Mouse (Mus musculus): ENCODE measurements around the gene Mab21l2.

DNA sequence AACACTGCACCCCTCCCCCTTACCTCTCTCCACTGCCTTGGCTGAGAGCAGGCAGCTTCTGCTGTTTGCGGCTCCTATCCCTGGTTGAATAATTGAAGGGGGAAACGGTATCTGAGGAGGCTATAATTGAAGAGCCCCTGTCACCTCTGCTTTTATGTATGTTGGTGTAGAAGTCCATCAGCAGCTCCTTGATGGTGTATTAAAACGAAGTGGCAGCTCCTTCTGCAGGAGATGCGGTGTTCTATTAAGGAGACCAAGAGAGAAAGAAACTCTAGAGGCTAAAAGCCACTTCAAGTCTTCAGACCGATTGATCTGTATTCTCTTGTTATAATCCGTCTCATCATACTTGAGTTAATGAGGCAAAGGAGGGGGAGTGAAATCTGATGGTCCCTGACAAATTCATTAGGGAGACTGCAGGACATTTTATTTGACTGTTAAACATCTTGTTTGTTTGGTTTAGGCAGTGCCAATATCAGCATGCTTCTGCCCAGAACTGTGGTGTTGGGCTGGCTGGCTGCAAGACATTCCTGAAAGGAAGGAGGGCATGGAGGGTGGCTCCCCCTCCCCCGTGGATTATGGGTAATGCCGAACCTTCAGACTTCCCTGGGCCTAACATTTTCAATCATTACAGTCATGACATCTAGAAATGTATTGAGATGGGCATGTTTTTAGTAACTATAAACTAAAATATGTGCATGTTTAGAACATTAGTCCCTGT is 2.7 kb upstream of the Mab21l2 start:
- TF ChIP-seq CTCF (IDR thresholded peaks at IDR 0.05; ENCODE audit: control insufficient read depth, insufficient read depth, insufficient read length) = no peak
- TF ChIP-seq MYOD1 (IDR thresholded peaks at IDR 0.05; ENCODE audit: control insufficient read depth, insufficient read length, low read depth) = no peak
- TF ChIP-seq MAX (IDR thresholded peaks at IDR 0.05) = no peak
